ENCODE assay signal across 8 mouse cellular contexts in genomic region chr9:71646115-71646514, GRCm38 (mm10). TPM values are rescaled to one million over a fixed set of nuclear protein-coding genes. Genes with fewer than 3 reads are reported as not detected.
DNase-seq lines count a peak whose midpoint lies in the region; ATAC-seq and TF ChIP-seq lines count a peak whose summit lies in the region.

No protein-coding gene starts in this region.

- TF ChIP-seq EP300 in liver, embryonic 14.5 days (IDR thresholded peaks at IDR 0.05; ENCODE audit: low read depth), result no peak

- DNase-seq in 416B (ENCODE audit: low read depth) (peak; percentile 69), MEL-GATA-1-ER (ENCODE audit: extremely low read depth, low read depth) (peak; percentile 43)
- peak; percentile 81 to 82 for DNase-seq in cerebellum, adult 2 months
- peak; percentile 78 for DNase-seq in gastrocnemius, postnatal 10 days
- peak; percentile 91 for DNase-seq in kidney, postnatal 0 days (ENCODE audit: low spot score)
- DNase-seq in liver, embryonic 14.5 days (ENCODE audit: low read depth in 3 of 3, low spot score in 3 of 3), result peak in 2 of 3 experiments; percentile 20 to 44
- DNase-seq in retina, postnatal 7 days (ENCODE audit: low read depth, low spot score), result peak; percentile 64

- H3K4me2 ChIP-seq in kidney, postnatal 0 days (ENCODE audit: low read length), result no peak overlapping the region
- no peak overlapping the region for H3K4me2 ChIP-seq in liver, embryonic 14.5 days (ENCODE audit: low read depth)

- peak; percentile 54; the same call in 1 of the 2 replicates for TF ChIP-seq CTCF in cerebellum, adult 2 months (IDR thresholded peaks at IDR 0.05; ENCODE audit: borderline replicate concordance, insufficient read depth, low read depth, low read length)
- peak; percentile 94 for TF ChIP-seq CTCF in kidney, postnatal 0 days (IDR thresholded peaks at IDR 0.05; ENCODE audit: low read depth)
- peak; percentile 71 for TF ChIP-seq CTCF in liver, embryonic 14.5 days (IDR thresholded peaks at IDR 0.05; ENCODE audit: low read depth)

- H3K9me3 ChIP-seq in kidney, postnatal 0 days (replicated peaks; ENCODE audit: low read length), result no peaks in the 10 kb centered on the region
- H3K9me3 ChIP-seq in liver, embryonic 14.5 days (ENCODE audit: control insufficient read depth, low read length), result no peaks in the 10 kb centered on the region

- no peak overlapping the region for H3K9ac ChIP-seq in kidney, postnatal 0 days (ENCODE audit: low read depth, low read length)
- no peak overlapping the region for H3K9ac ChIP-seq in liver, embryonic 14.5 days (replicated peaks)

- H3K4me1 ChIP-seq in cerebellum, adult 2 months (ENCODE audit: control insufficient read depth, insufficient read depth, low read length), result no peaks in the 10 kb centered on the region
- H3K4me1 ChIP-seq in kidney, postnatal 0 days (replicated peaks; ENCODE audit: insufficient read depth, low read length), result no peaks in the 10 kb centered on the region
- no peaks in the 10 kb centered on the region for H3K4me1 ChIP-seq in liver, embryonic 14.5 days (replicated peaks; ENCODE audit: control insufficient read depth in 2 of 2, insufficient read depth in 2 of 2, low read length in 1 of 2)

- no peaks in the 10 kb centered on the region; the same call in none of the 2 replicates for H3K36me3 ChIP-seq in kidney, postnatal 0 days (ENCODE audit: insufficient read depth, low read length)
- H3K36me3 ChIP-seq in liver, embryonic 14.5 days (replicated peaks; ENCODE audit: control insufficient read depth, insufficient read depth, low read depth), result no peaks in the 10 kb centered on the region

- no peak overlapping the region for H3K4me3 ChIP-seq in cerebellum, adult 2 months (replicated peaks; ENCODE audit: insufficient read depth, low read depth, low read length)
- H3K4me3 ChIP-seq in kidney, postnatal 0 days (replicated peaks; ENCODE audit: low read depth, low read length), result no peak overlapping the region
- H3K4me3 ChIP-seq in liver, embryonic 14.5 days (ENCODE audit: insufficient read depth in 1 of 2, low read depth in 2 of 2, low read length in 2 of 2), result no peak overlapping the region

- H3K27ac ChIP-seq in cerebellum, adult 2 months (ENCODE audit: insufficient read depth, low read length), result no peak overlapping the region
- no peak overlapping the region for H3K27ac ChIP-seq in kidney, postnatal 0 days
- no peak overlapping the region for H3K27ac ChIP-seq in liver, embryonic 14.5 days

- WGBS in cerebellum, adult 2 months, result 23% methylated on average over 6 of the region's 6 CpGs
- 34% methylated on average over 6 of the region's 6 CpGs for WGBS in kidney, postnatal 0 days
- 37% methylated on average over 6 of the region's 6 CpGs for WGBS in liver, embryonic 14.5 days (ENCODE audit: insufficient replicate concordance)

- no peak for TF ChIP-seq POLR2A in cerebellum, adult 2 months (IDR thresholded peaks at IDR 0.05; ENCODE audit: borderline replicate concordance, insufficient read depth, low read length)

- ATAC-seq in kidney, postnatal 0 days (replicated peaks; ENCODE audit: low FRiP score, low read depth), result peak; percentile 29; the same call in 1 of the 2 replicates
- ATAC-seq in liver, embryonic 14.5 days (ENCODE audit: insufficient read depth), result no peak
- no peak for ATAC-seq in monocyte, adult 5-6 weeks (replicated peaks; ENCODE audit: insufficient number of reproducible peaks, low FRiP score, low TSS enrichment, poor library complexity, severe bottlenecking)

- no peaks in the 10 kb centered on the region for H3K27me3 ChIP-seq in cerebellum, adult 2 months (ENCODE audit: control insufficient read depth, insufficient read depth, low read length)
- H3K27me3 ChIP-seq in kidney, postnatal 0 days (ENCODE audit: insufficient read depth, low read length), result no peaks in the 10 kb centered on the region
- no peaks in the 10 kb centered on the region for H3K27me3 ChIP-seq in liver, embryonic 14.5 days (ENCODE audit: control insufficient read depth, insufficient read depth, low read length)

RNA-seq across cellular contexts. Expression of gene Myzap, which starts 54.0 kb away (rescaled TPM):
- polyA plus RNA-seq in cerebellum, adult 2 months (2012; rRNA removed), result 0.92 and 0.98 TPM in 2 replicates
- 10 to 100 TPM; 11.1 to 14.1 TPM for total RNA-seq in gastrocnemius, postnatal 10 days (2021)
- polyA plus RNA-seq in kidney, postnatal 0 days (2015; fragmentation: Nextera tagmentation; extraction: Ambion mirVana), result 14.8 and 16.9 TPM in 2 replicates
- 0.82 and 1.8 TPM in 2 replicates for polyA plus RNA-seq in liver, embryonic 14.5 days (2012; rRNA removed)
- 1.6 and 2.5 TPM in 2 replicates for polyA plus RNA-seq in liver, embryonic 14.5 days (2014; fragmentation: Nextera tagmentation; extraction: Ambion mirVana)
- 4.8 to 11.3 TPM (median 6.2 TPM) in 3 replicates for total RNA-seq in monocyte, adult 5-6 weeks (2017)

Comparison
In these comparisons a context has a peak if more than half of its experiments do, and no peak if none do; other contexts are left out.
1. DNase-seq: peak in every context shown above with its lines; median percentile 91 in kidney, postnatal 0 days; 82 in cerebellum, adult 2 months; 78 in gastrocnemius, postnatal 10 days; 69 in 416B; 64 in retina, postnatal 7 days; 43 in MEL-GATA-1-ER; 32 in liver, embryonic 14.5 days.